Mouse (Mus musculus) erythroblast, embryonic 14.5 days (primary cell): ENCODE results near the gene Pik3ca.

Source experiments
- GATA1 ChIP-seq: IDR thresholded peaks from 2 replicates; pipeline ENCODE4 v1.6.1; 2012; ENCODE audit warnings: low read length, inconsistent platforms, mixed read lengths
- TAL1 ChIP-seq: IDR thresholded peaks from 3 replicates; pipeline ENCODE4 v1.6.1; 2012; ENCODE audit warnings: low read length, inconsistent platforms, mixed read lengths

DNA sequence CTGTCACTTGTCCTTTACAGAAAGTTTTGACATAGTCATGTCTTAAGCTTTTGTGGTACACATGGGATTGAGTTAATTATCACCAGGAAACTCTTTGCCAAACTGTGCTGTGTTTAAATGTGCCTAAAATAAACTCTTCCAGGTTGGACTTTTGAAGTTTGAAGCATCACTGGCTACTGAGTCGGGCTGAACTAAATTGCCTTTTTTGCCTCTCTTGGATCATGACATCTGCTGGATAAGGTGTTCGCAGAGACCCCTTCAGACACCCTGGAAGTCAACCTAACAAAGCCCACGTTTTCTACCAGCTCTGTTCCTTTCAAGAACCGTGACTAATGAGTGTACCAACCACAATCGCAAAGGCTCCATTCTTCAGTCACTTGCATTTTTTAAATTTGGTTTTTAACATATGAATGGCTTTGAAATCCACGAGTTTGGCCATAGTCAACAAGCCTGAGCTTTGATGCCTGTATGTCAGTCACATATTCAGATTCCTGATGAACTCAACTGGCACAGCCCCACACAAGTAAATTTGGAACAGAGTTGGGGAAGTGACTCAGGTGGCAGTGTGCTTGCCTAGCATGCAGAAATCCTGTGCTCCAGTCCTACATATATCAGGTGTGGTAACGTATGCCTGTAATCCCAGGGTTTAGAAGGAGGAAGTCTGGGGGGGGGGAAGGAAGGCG is 97.8 kb downstream of the Pik3ca start:
- TF ChIP-seq GATA1 (no peak), TAL1 (no peak)
